Mouse (Mus musculus): ENCODE data around the gene Mrpl58. TPM values are rescaled to one million over a fixed set of nuclear protein-coding genes. Genes with fewer than 3 reads are reported as not detected.

Mrpl58 gene
- total RNA-seq, 2 experiments from 2014 or later, result 79.2 to 99.2 TPM

DNA sequence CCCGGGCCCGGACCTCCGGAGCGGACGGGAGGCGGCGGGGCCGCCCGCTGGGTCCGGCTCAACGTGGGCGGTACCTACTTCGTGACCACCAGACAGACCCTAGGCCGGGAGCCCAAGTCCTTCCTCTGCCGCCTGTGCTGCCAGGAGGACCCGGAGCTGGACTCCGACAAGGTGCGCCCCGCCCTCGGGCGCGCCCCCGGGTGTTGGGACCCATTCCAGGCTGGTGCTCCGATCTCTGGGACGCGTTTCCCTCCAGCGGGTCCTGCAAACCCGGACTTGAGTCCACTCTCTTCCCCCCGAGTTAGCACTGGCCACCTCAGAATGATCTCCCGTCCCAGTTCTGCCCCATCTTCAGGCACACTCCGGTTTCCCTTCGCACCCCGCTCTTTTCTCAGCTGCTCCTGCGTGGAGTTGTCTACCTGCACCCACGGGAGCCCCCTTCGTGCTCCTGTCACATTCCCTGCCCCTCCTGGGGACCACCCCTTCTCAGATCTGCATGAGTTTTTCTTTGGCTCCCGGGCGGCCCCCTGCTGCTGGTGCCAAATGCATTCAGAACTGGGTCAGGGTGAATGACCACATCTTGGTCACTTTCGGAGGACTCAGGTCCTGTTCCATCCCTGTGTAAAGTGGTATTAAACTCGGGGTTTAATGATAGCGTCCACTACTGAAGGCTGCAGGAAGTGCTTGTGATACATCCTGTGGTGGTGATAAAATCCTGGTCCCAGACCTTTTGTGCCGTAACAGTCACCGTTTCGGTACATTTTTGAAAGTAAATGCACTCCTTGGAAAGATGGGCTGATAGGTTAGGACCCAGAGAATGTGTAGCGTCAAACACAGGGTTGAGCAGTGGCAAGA is 17.0 kb downstream of the Mrpl58 start:
- peak overlapping the region; percentile 97 for H3K4me3 ChIP-seq
- DNase-seq, result peak; percentile 78
- intact Hi-C loops (cut with DNase I), result no loop called here
- TF ChIP-seq CTCF (IDR thresholded peaks at IDR 0.05), result no peak
- peak overlapping the region; percentile 99 for H3K27ac ChIP-seq

DNA sequence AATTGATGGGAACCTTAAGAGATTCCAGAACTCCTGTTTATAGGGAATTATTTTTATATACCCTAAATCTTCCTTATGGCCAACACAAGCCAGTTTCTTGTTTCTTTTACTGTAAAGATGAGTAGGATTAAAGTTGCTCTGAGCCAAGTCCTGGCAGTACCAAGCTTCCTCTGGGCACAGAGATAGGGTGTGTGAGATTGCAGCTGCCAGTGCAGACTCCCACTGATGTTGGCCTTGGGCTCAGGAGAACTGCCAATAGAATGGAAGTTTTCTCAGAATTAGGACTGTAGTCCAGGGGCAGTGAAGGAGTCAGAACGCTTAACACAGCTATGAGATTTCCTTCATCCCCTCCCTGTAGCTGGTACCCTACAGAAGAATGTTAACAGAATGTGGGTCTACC is 17.8 kb downstream of the Mrpl58 start:
- intact Hi-C loops (cut with DNase I), result no loop called here
- Histone ChIP-seq H3K27ac (peak overlapping the region; percentile 99), H3K4me3 (peak overlapping the region; percentile 97)
- no peak for DNase-seq
- TF ChIP-seq CTCF (IDR thresholded peaks at IDR 0.05), result no peak

DNA sequence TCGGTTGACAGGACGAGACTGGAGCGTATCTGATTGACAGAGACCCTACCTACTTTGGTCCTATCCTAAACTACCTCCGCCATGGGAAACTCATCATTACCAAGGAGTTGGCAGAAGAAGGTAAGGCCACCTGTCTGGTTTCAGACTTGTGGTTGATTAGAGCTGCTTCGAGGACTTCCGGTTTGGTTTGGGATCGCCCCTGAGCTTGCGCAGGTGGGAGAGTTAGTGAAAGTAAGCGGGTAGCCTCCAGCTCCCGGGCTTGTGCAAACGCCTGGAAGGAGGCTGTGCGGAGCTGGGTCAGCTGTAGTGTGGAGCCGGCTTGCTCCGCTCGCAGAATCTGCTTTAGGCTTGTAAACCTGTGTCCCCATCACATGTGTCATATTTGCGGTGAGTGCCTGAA is 18.4 kb downstream of the Mrpl58 start:
- intact Hi-C loops (cut with DNase I), result no loop called here
- TF ChIP-seq CTCF (IDR thresholded peaks at IDR 0.05), result no peak
- Histone ChIP-seq H3K27ac (no peak overlapping the region), H3K4me3 (no peak overlapping the region)
- DNase-seq, result no peak

DNA sequence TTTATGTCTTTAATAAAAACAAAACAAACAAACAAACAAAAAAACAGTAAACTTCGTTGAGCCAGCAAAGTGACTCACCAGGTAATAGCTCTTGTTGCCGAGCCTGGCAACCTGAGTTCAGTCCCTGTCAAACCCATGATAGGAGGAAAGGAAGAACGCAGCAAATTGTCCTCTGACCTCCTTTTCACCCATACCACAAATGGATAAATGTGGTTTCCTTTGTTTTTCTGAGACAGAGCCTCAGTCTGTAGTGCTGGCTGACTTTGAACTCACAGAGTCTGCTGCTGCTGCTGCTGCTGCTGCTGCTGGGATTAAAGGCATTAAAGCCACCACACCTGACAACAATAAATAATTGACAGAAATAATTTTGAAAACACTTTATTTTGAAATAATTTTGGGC is 19.5 kb downstream of the Mrpl58 start:
- no peak for DNase-seq
- intact Hi-C loops (cut with DNase I), result no loop called here
- no peak overlapping the region for H3K4me3 ChIP-seq
- TF ChIP-seq CTCF (IDR thresholded peaks at IDR 0.05), result no peak
- H3K27ac ChIP-seq, result no peak overlapping the region

DNA sequence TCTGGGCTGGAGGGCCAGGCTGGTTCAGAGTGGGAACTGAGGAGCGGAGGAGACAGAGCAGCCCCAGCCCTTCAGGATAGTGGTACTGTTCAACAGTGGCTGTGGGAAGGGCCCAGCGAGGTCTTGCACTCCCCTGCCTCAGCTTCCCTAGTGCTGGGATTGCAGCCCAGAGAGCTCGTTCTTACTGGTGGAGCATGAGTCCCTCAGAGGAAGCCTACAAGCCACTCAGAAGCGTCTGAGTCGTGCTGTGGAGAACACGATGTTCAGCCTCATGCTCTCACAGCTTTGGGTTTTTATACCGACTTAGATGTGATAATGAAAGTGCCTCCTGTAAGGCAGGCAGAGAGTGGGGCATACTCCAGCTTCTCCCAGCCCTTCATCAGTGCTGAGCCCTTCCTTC is 21.1 kb downstream of the Mrpl58 start:
- no peak for TF ChIP-seq CTCF (IDR thresholded peaks at IDR 0.05)
- no peak for DNase-seq
- H3K27ac ChIP-seq, result no peak overlapping the region
- intact Hi-C loops (cut with DNase I), result loop anchor here (5.0 kb wide), 1 partner anchor 67 kb away; no protein-coding TSS in a partner anchor
- H3K4me3 ChIP-seq, result no peak overlapping the region

DNA sequence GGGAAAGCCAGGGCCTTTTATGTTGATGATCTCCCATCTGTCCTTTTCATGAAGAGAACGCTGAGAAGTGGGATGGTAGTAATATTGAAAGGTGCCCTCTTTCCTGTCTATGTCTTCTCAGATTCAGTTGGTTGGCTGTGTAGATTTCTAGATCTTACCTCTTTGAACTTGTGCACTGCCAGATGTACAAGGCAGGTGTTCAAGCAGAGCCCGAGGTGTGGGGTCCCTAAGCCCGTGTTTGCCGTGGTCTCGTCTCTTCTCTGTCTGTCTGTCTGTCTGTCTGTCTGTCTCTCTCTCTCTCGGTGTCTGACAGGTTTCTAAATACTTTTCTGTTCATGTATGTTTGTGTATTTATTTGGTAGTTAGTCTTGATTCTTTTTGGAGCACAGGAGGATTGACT is 22.1 kb downstream of the Mrpl58 start:
- Histone ChIP-seq H3K4me3 (no peak overlapping the region), H3K27ac (no peak overlapping the region)
- no peak for DNase-seq
- TF ChIP-seq CTCF (IDR thresholded peaks at IDR 0.05), result no peak
- intact Hi-C loops (cut with DNase I), result loop anchor here (5.0 kb wide), 1 partner anchor 68 kb away; no protein-coding TSS in a partner anchor

DNA sequence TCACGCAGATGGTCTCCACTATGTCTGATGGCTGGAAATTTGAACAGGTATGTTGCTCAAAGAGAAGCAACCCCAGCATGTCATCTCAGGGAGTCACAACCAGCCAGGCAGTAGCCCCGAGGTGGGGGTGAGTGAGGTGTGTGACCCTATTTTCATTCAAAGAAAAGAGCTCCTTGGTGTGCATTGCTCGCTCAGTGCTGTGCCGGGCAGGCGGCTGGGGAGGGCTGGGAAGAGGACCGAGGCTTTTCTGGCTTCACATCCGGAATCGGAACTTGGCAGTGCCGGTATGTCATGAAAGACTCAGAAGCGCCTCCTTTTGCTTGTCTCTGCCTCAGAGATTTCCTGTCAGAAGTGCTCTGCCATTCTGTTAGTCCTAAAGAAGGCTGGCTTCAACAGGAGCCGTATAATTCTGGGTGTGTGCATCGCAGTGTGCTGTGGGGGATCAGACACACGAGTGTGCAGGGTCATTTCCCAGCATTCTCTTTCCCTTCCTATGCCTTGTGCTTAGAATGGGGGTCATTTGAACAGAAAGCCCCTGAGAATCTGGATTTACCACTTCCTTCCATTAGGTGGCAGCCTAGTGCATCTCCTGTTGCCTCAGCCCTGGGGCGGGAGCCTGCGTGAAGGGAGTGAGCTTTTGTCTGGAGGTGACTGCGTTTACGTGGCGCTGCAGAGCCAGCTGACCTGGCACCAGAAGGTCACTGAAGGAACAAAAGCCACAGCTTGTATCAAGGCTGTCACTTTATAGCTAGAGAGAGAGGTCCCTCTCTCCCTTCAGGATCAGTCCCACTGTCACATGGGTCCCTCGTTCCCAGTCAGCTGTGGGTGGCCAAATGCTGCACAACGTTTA is 24.2 kb downstream of the Mrpl58 start:
- peak; percentile 83 for TF ChIP-seq CTCF (IDR thresholded peaks at IDR 0.05)
- intact Hi-C loops (cut with DNase I), result loop anchor here (2.0 to 5.0 kb wide), 2 partner anchors 47 to 70 kb away; partner anchors contain the start of gene Armc7
- Histone ChIP-seq H3K27ac (peak overlapping the region; percentile 61), H3K4me3 (peak overlapping the region; percentile 43)
- DNase-seq, result peak; percentile 72

DNA sequence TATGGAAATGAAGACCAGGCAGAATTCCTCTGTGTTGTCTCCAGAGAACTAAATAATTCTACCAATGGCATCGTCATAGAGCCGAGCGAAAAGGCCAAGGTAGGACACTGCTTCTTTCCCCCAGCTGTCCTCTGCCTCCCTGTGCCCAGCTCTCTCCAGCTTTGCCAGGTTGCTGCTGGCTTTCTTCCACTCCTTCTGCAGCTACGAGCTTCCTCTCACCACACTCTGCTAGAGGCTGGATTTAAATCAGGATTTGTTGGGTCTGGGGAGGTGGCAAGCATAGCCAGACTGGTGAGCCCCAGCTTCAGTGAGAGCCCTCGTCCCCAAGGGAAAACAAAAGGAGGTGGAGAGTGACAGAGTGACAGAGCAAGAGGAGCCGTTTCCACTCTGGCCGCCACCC is 25.8 kb downstream of the Mrpl58 start:
- Histone ChIP-seq H3K4me3 (no peak overlapping the region), H3K27ac (no peak overlapping the region)
- peak; percentile 52 for DNase-seq
- intact Hi-C loops (cut with DNase I), result loop anchor here (2.0 to 5.0 kb wide), 2 partner anchors 45 to 72 kb away; partner anchors contain the start of gene Armc7
- TF ChIP-seq CTCF (IDR thresholded peaks at IDR 0.05), result no peak

DNA sequence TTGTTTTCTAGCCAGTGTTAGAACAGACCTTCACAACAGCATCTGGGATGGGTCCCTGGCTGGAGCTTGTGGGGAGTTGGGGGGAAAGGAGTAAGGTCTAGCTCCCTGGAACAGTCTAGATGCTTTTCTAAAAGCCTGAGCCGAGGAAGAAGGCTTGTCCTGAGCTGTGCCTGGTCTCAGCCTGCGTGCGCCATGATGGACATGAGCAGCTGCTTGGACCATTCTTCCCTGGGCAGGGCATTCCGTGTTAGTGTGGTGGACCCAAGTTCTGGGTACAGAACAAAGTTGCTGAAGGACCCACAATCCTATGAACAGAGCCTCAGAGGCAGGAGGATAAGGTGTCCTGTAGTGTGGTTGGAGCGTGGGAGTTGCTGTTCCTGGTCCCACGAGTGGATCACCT is 27.0 kb downstream of the Mrpl58 start:
- Histone ChIP-seq H3K27ac (no peak overlapping the region), H3K4me3 (no peak overlapping the region)
- no peak for TF ChIP-seq CTCF (IDR thresholded peaks at IDR 0.05)
- no peak for DNase-seq
- intact Hi-C loops (cut with DNase I), result no loop called here

DNA sequence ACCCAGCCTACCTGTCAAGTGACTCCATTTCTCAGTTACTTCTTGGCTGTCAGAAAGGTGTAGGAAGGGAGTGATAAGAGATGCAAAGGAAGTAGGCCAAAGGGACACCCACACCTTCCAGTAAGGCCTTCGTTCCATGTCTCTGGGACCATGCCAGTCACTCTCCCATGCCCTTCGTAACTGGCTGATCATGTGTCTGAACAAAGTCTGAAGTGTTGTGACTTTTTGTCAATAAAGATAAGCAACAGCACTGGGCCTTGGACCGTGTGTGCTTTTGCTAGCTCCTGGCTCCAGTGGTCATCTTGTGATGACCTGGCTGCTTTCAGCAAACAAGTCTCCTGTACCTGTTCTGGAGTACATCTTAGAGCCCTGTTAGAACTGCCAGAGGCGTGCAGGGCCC is 29.3 kb downstream of the Mrpl58 start:
- Histone ChIP-seq H3K4me3 (no peak overlapping the region), H3K27ac (no peak overlapping the region)
- no peak for DNase-seq
- TF ChIP-seq CTCF (IDR thresholded peaks at IDR 0.05), result no peak
- intact Hi-C loops (cut with DNase I), result no loop called here

DNA sequence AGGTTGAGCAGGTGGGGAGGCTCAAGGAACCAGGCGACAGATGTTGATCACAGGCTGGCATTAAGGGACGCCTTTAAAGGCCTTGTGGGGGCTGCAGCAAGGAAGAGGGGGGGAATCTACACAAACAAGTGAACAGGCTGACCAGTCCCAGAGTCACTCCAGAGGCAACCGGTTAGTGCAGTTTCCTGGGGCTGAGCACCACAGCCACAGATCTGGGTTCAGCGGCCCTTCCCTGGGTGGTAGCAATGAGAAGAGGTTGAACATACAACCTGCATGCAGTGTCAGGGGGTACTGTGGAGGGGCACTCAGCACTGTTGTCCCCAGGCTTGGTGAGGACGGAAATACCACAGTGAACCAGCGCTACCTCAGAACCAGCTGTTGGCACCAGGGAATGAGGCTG is 29.8 kb downstream of the Mrpl58 start:
- no peak for TF ChIP-seq CTCF (IDR thresholded peaks at IDR 0.05)
- Histone ChIP-seq H3K27ac (no peak overlapping the region), H3K4me3 (no peak overlapping the region)
- no peak for DNase-seq
- intact Hi-C loops (cut with DNase I), result no loop called here

DNA sequence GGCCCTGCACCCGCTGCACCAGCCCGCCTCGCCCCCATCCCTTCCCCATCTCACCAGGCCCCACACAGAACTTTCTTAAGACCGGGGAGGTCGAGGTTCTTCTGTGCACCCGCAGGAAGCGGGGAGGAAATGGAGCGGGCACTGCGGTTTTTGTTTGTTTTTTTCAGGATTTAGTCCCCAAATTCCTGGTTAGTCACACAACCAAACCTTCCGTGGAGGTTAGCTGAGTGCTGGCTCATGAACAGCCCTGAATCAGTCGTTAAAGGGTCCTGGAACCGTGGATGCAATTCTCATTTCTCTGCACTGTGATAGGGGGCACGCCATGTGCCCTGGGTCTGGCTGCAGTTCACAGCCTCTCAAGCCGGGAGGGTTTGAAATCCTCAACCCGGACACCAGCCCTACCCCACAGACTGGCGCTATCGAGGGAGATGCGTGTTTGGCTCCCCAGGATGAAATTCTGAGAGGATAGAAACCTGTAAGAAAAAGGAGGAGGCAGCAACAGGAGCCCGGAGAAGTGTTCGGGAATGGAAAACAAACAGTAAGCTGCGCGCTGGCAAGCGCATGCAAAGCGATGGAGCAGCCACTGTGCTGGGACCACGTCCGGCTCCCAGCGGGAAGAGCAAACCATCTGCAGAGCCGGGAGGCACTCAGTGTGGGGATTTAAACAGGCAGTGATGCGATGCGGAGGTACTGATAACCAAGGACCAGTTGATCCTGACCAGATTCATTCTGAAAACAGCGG is 32.2 kb downstream of the Mrpl58 start:
- peak overlapping the region; percentile 12; the same call in 1 of the 2 replicates for H3K27ac ChIP-seq
- peak overlapping the region; percentile 60 for H3K4me3 ChIP-seq
- intact Hi-C loops (cut with DNase I), result no loop called here
- DNase-seq, result peak; percentile 36
- TF ChIP-seq CTCF (IDR thresholded peaks at IDR 0.05), result no peak
